Mouse (Mus musculus) left cerebral cortex, adult 6 months (tissue): ENCODE data around the gene Spsb1. TPM values are rescaled to one million over a fixed set of nuclear protein-coding genes. Genes with fewer than 3 reads are reported as not detected.

ENCODE experiments used
- long read RNA-seq, 2 experiments: library from polyadenylated mRNA; unstranded; transcript quantifications; one replicate each; pipeline ENCODE4 v2.0.0; 2019 to 2020
- polyA plus RNA-seq: library from polyadenylated mRNA; unstranded; fragments of <200 nt; fragmentation: Nextera tagmentation; gene quantifications from 2 replicates; pipeline ENCODE4 v1.2.3, GENCODE M21; 2021

The Spsb1 gene
- polyA plus RNA-seq: 10.6 and 11.2 TPM in 2 replicates
- long read RNA-seq, experiment 1, transcript Spsb1-201 (3 exons, 3,092 nt): major isoform, 65 of 89 reads
- long read RNA-seq, experiment 1, partial matches to known transcripts: 0 of 89 reads
- long read RNA-seq, experiment 1, other reads (novel, unspliced or antisense): 22 of 89 reads
- long read RNA-seq, experiment 2, transcript Spsb1-201 (3 exons, 3,092 nt): major isoform, 5 of 10 reads
- long read RNA-seq, experiment 2, partial matches to known transcripts: 0 of 10 reads
- long read RNA-seq, experiment 2, other reads (novel, unspliced or antisense): 4 of 10 reads

DNA sequence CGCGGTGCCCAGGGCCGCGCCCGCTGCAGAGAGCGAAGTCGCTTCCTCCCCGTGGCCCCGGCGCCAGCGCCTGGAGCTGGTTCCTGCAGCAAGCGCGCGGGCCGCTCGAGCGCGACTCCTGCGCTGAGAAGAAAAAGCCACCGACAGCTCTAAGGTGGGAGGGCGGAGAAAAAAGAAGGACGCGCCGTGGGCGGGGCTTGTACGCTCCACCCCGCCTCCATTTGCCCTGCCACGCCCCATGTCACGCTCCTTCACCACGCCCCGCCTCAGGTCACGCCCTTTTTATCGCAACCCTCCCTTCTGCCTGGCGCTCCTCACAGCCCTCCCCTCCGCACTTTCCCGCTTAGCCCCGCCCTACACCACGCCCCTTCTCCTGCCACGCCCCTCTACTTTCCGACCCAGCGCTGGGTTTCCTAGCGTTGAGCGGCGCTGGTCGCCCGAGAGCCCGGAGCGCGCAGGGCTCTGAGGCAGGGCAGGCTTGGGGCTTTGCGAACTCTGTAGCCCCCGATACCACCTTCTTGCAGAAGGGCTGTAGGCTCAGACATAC, at the start of gene Spsb1:
Gene Spsb1, minus strand, starts transcription at position 151 of the 547 bp plus-strand sequence.

Other genes with a start within 250 kb of the Spsb1 start
- gene Tmem201, start 217.0 kb downstream of the Spsb1 start, polyA plus RNA-seq: 24.0 and 27.3 TPM in 2 replicates
- gene Slc25a33, start 180.8 kb downstream of the Spsb1 start, polyA plus RNA-seq: 17.6 and 67.7 TPM in 2 replicates
- gene H6pd, start 54.0 kb upstream of the Spsb1 start, polyA plus RNA-seq: 1.2 and 2.7 TPM in 2 replicates
- gene Gpr157, start 132.3 kb upstream of the Spsb1 start, polyA plus RNA-seq: 0.29 and 0.43 TPM in 2 replicates
- gene Slc2a5, start 164.2 kb upstream of the Spsb1 start, polyA plus RNA-seq: 6.1 and 8.7 TPM in 2 replicates
- not detected in 2 replicates for gene Slc2a7, start 193.9 kb upstream of the Spsb1 start, polyA plus RNA-seq
- gene Car6, start 246.3 kb upstream of the Spsb1 start, polyA plus RNA-seq: not detected in 2 replicates